Mouse (Mus musculus): ENCODE measurements around the gene Car12.

DNA sequence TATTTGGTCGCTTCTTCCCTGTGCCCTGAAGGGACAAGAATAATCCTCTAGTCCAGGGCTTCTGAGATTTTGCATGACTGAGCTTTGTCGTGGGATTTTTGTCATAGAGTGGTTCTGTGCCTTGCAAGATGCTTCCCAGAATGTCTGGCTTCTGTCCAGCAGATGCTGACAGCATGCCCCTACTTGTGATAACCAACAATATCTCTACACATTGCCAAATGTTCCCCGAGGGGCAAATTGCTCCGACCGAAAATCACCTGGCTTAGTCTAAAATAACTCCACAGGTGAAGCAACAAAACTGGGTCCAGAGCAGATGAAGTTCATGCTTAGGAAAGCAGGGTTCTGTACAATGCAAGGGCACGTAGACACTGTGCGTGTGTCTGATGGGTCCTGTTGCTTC is 17.8 kb downstream of the Car12 start:
- TF ChIP-seq ZMIZ1 (IDR thresholded peaks at IDR 0.05; ENCODE audit: low read depth, low read length): no peak
- no peak for TF ChIP-seq POLR2A (IDR thresholded peaks at IDR 0.05; ENCODE audit: low read depth, low read length)
- TF ChIP-seq MAFK (IDR thresholded peaks at IDR 0.05; ENCODE audit: insufficient replicate concordance, low read length): no peak
- TF ChIP-seq CTCF (conservative IDR thresholded peaks at IDR 0.05 in 1 of 2, IDR thresholded peaks at IDR 0.05 in 1 of 2; ENCODE audit: low read depth in 2 of 2, low read length in 2 of 2): no peak
- no peak for TF ChIP-seq EP300 (IDR thresholded peaks at IDR 0.05; ENCODE audit: low read length)
- no peak for TF ChIP-seq NELFE (IDR thresholded peaks at IDR 0.05; ENCODE audit: low read depth, low read length)
